Mouse (Mus musculus): Measurements from ENCODE around the gene Nans.

The Nans gene

GRCm38 (mm10) chr4:46489028-46489925 is at the start of gene Nans:
Gene Nans, plus strand, starts transcription at chr4:46489248.
- peak; percentile 92 for DNase-seq

- no peak for DNase-seq
Observed at GRCm38 (mm10) chr4:46442501-46442900, 46.5 kb upstream of the Nans start.

GRCm38 (mm10) chr4:46445237-46445945 is 43.7 kb upstream of the Nans start:
- peak; percentile 76 for DNase-seq

GRCm38 (mm10) chr4:46447461-46447860 is 41.6 kb upstream of the Nans start:
- DNase-seq = no peak

GRCm38 (mm10) chr4:46448886-46449285 is 40.2 kb upstream of the Nans start:
- peak; percentile 61 for DNase-seq

GRCm38 (mm10) chr4:46450020-46450518 is 39.0 kb upstream of the Nans start:
- DNase-seq = no peak

- DNase-seq = peak; percentile 91
Observed at GRCm38 (mm10) chr4:46450519-46451131, 38.4 kb upstream of the Nans start, which contains the start of gene Anp32b. Gene Anp32b, plus strand, starts transcription at chr4:46450902.

GRCm38 (mm10) chr4:46451240-46451757 is 37.7 kb upstream of the Nans start:
- DNase-seq = peak; percentile 77

- DNase-seq = peak; percentile 72
Observed at GRCm38 (mm10) chr4:46451758-46452480, 37.1 kb upstream of the Nans start.

GRCm38 (mm10) chr4:46452481-46452850 is 36.6 kb upstream of the Nans start:
- DNase-seq = peak; percentile 45

GRCm38 (mm10) chr4:46452855-46453719 is 36.0 kb upstream of the Nans start:
- DNase-seq = no peak

GRCm38 (mm10) chr4:46454097-46454864 is 34.8 kb upstream of the Nans start:
- no peak for DNase-seq

GRCm38 (mm10) chr4:46456762-46457161 is 32.3 kb upstream of the Nans start:
- no peak for DNase-seq

GRCm38 (mm10) chr4:46457186-46457585 is 31.9 kb upstream of the Nans start:
- no peak for DNase-seq

GRCm38 (mm10) chr4:46458411-46458810 is 30.6 kb upstream of the Nans start:
- no peak for DNase-seq

GRCm38 (mm10) chr4:46463130-46463830 is 25.8 kb upstream of the Nans start:
- DNase-seq = no peak

- DNase-seq = no peak
Observed at GRCm38 (mm10) chr4:46465740-46466139, 23.3 kb upstream of the Nans start.

- no peak for DNase-seq
Observed at GRCm38 (mm10) chr4:46475101-46475500, 13.9 kb upstream of the Nans start.

- no peak for DNase-seq
Observed at GRCm38 (mm10) chr4:46479081-46479480, 10.0 kb upstream of the Nans start.
